Mouse (Mus musculus): ENCODE data around the gene Zbtb43.

GRCm38 (mm10) chr2:33475961-33476360 is 7.6 kb upstream of the Zbtb43 start:
- no peak for TF ChIP-seq MAX (IDR thresholded peaks at IDR 0.05)
- TF ChIP-seq CTCF (IDR thresholded peaks at IDR 0.05; ENCODE audit: control insufficient read depth, insufficient read depth, insufficient read length) = no peak
- TF ChIP-seq FOSL1 (IDR thresholded peaks at IDR 0.05; ENCODE audit: insufficient read depth, low read length, poor library complexity, severe bottlenecking) = no peak
- TF ChIP-seq CEBPB (IDR thresholded peaks at IDR 0.05; ENCODE audit: low read depth) = no peak
- no peak for TF ChIP-seq USF1 (IDR thresholded peaks at IDR 0.05; ENCODE audit: low read depth)
- no peak for TF ChIP-seq MYOD1 (IDR thresholded peaks at IDR 0.05; ENCODE audit: control insufficient read depth, insufficient read length, low read depth)

Measured in C2C12 (cell line).